Mouse (Mus musculus): ENCODE data around the gene Ercc2.
A peak's percentile ranks its signal among the peaks of the same experiment; 100 is the strongest.

- TF ChIP-seq CTCF (IDR thresholded peaks at IDR 0.05; ENCODE audit: extremely low read depth, insufficient read depth, low read length) = no peak
- TF ChIP-seq POLR2A (IDR thresholded peaks at IDR 0.05; ENCODE audit: extremely low read depth, insufficient read depth, low read length) = peak; percentile 46; the same call in 1 of the 2 replicates
Observed at GRCm38 (mm10) chr7:19360944-19361343, 20.9 kb upstream of the Ercc2 start.

Measured in cortical plate, adult 2 months (tissue).